Mouse (Mus musculus) bone marrow macrophage, adult 2 months (primary cell): Measurements from ENCODE around the gene Gm20695.

ENCODE experiments used
- CTCF ChIP-seq: IDR thresholded peaks from 2 replicates; pipeline ENCODE4 v1.5.1; 2012; ENCODE audit warnings: low read depth, mild to moderate bottlenecking, low read length, moderate library complexity
- POLR2A ChIP-seq: IDR thresholded peaks from 2 replicates; pipeline ENCODE4 v1.6.1; 2012; ENCODE audit warnings: mild to moderate bottlenecking, low read depth, low read length, borderline replicate concordance

DNA sequence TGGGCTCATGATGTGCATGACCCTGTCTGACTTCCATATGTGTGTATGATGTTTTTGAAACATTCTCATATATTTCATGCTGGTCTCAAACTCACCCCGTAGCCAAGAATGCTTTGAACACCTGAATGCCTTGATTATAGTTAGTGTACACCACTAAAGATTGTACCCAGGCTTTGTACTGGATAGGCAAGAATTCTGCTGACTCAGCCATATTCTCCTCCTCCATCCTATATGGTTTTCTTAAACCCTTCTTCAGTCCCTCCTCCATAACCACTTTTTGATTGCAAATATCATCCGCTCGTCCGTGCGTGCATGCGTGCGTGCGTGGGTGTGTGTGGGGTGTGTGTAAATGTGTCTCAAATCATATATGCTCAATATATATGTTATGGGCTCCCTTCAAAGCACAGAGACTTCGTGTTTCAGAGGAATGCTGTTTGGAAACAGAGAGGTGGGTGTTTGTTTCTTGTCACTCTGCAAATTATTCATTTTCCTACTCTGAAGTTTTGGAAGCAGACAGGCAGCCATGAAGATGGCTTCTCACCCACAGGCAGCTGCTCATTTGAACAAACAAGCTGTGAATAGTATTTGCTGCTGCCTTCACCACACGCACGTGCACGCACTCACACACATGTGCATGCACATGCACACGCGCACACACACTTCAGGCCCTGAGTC, 7.3 kb downstream of the Gm20695 start:
- no peak for TF ChIP-seq CTCF
- no peak for TF ChIP-seq POLR2A
